Mouse (Mus musculus) mouse embryonic stem cell (cell line): Measurements from ENCODE around the gene Slc46a2.

Experiments used
- in situ Hi-C, 2 experiments: fragments of 300-500 bp; cut with MboI; formaldehyde crosslinking; loops; 1 replicate in 1 of 2; 3 replicates in 1 of 2; pipeline ENCODE4 v1.14.3; 2019 to 2020; ENCODE audit warnings: low sequenced_read_pairs in 2 of 2, low pct_unique_long_range_greater_than_20kb in 1 of 2, mixed read lengths in 1 of 2; ENCODE audit not compliant: unreplicated experiment in 1 of 2

Slc46a2 gene

DNA sequence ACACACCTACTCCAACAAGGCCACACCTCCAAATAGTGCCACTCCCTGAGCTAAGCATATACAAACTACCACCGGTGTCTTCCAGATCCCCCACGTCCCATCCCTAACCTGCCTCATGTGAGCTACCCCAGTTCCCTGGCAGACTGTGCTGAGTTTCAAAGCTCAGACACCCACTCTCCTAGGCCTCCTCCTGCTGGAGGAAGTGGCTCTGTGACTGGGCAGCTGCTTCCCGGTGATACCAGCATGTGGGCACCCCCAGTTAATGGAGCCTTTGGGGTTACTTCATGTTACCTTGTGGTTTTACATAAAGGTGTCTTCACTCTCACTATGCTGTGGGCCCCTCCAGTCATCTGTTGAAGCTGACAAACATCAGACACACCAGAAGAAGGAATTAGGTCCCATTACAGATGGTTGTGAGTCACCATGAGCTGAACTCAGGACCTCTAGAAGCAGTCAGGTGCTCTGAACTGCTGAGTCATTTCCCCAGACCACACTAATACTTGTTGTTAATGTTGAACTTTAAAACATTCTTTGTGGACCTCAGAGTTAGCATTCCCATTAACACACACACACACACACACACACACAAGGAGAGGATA lies 19.8 kb downstream of the Slc46a2 start:
- in situ Hi-C loops: no loop called here

DNA sequence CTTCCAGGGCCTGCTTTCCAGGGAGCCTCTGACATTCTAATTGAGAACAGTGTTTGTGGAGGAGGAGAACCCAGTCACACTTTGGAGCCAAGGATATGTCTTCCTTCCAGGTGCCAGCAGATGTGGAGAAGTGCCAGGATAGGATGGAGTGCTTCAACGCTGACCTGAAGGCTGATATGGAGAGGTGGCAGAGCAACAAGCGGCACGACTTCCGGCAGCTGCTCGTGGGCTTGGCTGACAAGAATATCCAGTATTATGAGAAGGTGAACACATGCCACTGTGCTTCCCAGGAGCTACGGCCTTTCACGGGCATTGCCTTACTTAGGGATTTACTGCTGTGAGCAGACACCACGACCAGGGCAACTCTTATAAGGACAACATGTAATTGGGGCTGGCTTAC lies 20.4 kb downstream of the Slc46a2 start:
- in situ Hi-C loops: no loop called here

DNA sequence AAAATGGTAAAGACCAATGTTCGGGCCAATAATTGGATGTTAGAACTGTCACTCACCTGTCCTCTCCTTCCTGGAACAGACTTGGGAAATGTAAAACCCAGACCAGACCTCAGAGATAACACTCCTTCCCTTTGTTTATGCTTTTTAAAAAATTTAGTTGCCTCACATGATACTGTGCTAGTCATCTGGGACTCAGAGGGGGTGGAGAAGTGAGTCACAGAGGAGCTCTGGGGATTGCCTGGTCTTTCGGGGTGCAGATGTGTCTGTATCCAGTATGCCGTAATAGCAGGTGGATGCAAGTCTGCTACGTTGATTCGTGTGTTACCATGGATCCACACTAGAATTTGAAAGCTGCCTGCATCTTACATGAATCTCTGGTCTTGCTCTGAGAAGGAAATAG lies 22.1 kb downstream of the Slc46a2 start:
- in situ Hi-C loops: no loop called here

DNA sequence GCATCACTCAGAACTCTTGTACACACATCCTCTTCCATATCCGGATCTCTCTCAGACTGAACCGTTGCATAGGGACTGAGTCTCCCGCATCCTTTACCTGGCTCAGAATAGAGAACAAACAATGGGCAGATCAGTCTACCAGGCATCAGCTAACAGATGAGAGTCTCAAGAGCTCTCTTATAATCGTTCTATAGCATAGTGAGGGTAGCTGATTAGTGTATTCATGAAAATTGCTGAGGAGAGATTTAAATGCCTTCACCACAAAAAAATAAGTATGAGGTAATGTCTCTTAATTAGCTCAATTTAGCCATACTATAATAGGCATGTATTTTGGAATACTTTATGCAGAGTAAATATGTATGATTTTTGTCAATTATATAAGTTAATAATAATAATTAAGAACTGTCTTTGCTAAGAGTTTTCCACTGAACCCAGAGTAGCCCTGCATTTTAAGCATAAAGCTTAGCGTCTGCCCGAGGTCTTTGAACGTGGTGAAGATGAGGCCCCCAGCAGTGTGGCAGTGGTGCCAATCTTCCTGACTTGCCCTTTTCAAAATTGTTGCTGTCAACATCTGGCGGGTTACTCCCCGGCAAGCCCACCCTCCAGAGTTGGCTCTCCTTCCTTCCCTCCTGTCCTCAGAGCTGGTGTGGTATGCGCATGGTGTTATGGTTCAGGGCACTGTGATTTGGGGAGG lies 23.0 kb downstream of the Slc46a2 start:
- in situ Hi-C loops: no loop called here

DNA sequence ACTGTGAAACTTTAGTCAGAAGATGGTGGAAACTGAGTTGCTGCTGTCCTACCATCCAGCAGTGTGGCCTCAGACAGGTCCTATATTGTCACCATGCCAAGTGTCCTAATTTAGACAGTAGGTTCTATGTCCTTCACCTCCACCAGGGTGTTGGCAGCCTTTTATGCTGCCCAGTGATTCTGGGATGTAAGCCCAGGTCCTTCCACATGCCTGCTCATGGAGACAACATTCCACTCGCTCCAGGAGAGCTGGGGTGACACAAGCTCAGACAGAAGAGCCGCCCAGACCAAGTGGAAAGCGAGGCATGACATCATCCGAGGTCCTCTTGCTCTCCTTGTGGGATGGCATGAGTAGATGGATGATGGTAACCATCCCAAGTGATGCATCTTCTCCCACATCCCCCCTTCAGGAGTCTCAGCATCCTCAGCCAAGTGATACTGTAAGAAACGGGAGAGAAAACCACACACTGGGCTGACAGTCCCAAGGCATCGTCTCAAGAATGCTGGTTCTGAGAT lies 24.7 kb downstream of the Slc46a2 start:
- in situ Hi-C loops: no loop called here

DNA sequence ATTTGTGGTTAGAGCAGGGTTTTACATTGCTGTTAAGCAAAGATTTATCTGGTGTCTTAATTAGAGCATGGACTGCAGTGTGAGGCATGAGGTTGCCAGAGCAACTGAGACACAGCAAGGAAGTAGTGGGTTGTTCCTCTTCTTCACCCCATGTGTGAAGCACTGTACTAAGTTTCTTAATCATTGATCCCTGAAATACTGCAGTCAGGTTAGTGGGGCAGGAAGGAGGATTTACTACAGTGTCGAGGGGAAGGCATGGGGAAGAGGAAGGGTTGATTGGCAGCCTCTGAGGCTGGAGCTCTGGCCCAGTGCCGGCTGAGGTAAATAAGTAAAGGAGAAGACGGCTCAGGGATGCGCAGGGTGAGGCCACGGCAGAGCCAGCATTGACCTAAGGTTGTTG lies 26.8 kb downstream of the Slc46a2 start:
- in situ Hi-C loops: no loop called here

DNA sequence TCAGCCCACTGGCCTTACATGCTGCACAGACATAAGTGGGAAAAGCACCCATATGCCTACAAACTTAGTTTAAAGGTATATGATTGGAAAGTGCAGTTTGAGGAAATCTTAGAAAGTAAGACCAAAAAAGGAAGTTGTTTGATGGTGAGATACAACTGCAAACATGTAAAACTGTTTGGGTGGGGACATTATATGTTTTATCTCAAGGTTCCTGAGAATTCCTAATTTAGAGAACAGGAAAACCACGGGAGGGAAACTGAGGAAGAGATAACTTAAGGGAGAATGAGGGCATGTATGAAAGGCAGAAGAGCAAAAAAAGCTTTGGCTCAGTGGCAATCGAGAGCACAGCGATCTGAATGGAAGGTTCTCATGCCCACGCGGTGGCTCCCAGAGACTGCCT lies 27.8 kb downstream of the Slc46a2 start:
- in situ Hi-C loops: no loop called here

DNA sequence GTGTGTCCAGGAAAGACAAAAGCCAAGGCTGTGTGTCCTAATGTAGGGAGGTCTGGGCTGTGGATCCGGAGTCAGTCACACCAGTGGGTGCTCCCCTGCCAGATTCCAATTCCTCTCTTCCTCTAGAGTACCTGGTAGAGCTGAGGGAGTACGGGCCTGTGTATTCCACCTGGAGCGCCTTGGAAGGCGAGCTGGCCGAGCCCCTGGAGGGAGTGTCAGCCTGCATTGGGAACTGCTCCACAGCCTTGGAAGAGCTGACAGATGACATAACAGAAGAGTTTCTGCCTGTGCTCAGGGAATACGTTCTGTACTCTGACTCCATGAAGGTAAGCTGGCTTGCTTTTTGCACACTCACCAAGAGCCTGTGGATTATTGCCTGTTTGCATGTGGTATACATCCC lies 28.6 kb downstream of the Slc46a2 start:
- in situ Hi-C loops: no loop called here

DNA sequence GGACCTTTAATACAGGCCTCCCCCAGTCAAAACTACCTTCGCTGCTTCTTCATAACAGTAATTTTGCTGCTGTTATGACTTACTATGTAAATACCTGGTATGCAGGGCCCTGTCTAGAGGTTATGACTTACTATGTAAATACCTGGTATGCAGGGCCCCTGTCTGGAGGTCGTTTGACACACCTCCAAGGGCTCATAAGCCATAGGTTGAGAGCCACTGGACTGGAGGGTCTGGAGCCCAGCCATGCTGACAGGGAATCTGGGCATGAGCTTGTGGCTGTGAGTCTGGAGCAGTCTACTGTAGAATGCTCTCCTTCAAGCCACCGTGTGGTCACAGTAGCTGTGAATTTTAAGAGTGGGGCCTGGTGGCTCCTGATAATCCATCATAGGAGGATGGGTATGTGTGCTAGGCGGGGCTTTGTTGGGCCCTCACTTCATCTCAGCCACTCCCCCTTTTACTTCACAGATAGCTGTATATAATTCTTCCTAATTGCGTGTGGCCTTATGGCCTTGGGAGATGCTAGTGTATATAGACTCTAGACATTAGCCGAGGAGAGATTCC lies 30.6 kb downstream of the Slc46a2 start:
- in situ Hi-C loops: no loop called here

DNA sequence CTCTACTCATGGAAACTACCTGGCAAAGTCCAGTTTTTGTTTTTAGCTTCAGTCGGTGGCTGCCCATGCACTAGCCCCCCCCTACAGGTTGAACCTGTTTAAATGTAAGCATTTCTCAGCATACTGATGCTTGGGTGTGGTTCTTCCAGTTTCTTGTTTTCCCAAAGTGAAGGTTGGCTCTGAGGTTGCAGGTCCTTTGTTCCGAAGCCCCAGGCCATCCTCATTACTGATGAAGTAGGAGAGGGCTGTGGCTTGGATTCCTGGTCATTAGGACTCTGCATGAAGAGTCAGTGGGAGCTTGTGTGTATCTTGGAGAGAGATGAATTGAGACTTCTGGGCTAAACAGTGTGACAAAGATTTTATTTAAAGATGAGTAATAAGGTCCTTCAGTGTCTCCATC lies 33.6 kb downstream of the Slc46a2 start:
- in situ Hi-C loops: no loop called here

DNA sequence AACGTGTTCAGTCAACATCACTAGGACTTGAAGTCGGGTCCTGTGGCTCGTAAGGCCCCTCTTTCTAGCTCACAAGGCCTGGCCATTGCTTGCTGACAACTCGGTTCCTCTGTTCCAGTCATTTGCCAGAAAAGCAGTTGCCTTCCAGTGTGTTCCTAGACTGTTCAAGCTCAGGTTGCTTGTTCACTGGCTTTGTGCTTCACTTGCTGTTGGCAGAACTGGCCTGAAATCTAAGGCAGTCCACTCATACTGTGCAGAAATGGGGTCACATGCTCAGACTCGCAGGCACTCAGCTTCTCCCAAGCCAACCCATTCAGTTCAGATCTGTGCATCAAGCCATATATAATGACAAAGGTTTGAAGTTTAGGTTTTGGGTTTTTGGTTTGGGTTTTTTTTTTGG lies 34.1 kb downstream of the Slc46a2 start:
- in situ Hi-C loops: no loop called here

DNA sequence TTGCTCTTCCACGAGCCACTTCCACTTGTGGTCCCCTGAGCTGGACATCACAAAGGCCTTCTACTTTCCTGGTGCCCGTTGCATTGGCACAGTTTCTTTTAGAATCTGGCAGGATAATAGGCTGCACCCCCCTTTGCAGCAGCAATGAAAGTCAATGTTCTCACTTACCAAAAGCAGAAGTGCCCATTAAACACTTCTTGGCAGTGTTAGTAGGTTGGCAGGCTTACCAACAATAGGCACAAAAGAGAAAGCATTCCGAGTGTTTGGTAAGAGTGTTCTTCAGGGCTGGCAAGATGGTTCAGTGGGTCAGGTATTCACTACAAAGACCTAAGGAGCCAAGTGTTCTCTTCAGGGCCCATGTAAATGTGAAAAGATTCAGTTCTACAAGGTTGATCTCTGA lies 35.4 kb downstream of the Slc46a2 start:
- in situ Hi-C loops: no loop called here

DNA sequence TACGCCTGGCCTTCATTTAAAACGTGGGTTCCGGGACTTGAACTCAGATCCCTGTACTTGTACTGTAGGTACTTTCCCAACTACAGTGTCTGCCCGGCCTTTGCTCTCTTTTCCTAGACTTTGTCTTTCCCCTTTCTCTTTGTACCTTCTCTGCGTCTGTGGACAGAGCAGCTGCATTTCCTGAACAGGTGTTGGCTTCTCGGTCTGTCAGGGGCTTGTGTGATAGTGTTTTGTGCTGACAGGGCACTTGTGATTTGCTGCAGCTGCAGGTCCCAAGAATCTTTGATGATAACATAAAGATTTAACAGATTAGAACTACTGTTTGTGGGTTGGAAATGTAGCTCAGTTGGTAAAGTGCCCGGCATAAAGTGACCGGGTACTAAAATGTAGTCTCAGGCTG lies 36.3 kb downstream of the Slc46a2 start:
- in situ Hi-C loops: no loop called here

DNA sequence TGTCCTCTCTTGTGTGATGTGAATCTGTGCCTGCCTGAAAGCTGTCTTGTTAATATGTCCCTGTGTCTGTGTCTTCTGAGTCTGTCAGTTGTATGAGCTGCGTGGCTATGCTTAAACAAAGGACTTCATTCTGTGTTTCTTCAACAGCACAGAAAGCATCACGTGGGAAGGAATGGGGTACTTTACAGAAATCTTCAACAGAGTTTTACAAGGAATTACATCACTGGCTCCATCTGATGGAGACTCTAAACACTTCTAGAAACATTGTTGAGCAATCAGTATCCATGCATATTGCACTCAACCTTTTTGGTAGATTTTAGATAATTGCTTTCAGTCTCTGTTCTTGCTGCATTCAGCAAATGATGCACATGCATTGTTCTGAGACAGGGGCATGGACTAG lies 37.8 kb downstream of the Slc46a2 start:
- in situ Hi-C loops: no loop called here

DNA sequence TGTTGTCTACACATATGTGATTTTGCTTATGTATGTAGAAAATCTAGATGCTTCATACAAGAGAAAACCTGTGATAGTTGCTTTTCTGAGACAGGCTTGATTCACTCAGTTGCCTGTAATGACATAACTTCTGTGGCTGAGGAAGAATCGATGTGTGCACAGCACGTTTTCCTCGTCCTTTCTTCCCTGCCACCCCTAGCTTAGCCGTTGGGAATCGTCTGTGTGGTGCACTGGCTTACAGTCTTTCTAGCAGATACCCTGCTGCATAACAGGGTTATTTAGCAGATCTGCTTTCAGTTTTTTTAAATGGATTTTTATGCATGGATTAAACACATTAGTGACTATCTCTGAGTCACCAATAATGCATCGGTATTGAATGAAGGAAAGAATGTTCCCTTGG lies 38.3 kb downstream of the Slc46a2 start:
- in situ Hi-C loops: no loop called here

DNA sequence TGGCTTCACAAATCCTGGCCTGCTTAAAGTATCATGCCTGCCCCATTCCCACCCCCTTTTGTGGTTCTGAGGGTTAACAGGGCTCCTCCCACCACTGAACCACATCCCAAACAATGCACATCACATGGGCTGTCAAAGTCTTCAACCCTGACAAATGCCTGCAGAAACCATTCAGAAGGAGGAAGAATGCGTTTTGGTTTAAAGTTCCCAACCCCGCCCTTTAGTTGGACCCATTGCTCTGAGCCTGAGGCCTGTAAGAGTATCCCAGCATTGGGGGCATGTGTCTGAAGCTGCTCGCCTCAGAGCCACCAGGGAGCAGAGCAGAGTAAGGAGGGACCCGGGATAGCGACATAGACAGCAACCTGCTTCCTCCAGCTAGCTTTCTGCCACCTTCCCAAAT lies 41.0 kb downstream of the Slc46a2 start:
- in situ Hi-C loops: no loop called here

DNA sequence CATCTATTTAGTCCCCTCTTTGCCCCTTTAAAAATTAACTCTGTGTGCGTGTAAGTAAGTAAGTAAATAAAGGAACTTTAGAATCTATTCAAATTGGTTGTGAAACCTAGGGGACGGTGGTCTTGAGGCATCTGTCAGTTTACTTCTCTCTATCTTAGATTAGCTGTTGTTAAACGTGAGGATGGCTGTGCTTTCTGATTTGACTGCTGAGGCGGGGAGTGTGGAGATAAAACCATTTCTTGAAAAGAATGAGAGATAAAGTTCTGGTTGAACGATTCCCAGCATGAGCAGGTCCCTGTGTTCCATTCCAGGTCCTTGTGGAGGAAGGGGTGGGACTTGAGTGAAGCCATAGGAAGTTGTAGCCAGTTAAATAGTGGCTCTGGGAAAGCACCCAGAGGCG lies 41.6 kb downstream of the Slc46a2 start:
- in situ Hi-C loops: no loop called here

DNA sequence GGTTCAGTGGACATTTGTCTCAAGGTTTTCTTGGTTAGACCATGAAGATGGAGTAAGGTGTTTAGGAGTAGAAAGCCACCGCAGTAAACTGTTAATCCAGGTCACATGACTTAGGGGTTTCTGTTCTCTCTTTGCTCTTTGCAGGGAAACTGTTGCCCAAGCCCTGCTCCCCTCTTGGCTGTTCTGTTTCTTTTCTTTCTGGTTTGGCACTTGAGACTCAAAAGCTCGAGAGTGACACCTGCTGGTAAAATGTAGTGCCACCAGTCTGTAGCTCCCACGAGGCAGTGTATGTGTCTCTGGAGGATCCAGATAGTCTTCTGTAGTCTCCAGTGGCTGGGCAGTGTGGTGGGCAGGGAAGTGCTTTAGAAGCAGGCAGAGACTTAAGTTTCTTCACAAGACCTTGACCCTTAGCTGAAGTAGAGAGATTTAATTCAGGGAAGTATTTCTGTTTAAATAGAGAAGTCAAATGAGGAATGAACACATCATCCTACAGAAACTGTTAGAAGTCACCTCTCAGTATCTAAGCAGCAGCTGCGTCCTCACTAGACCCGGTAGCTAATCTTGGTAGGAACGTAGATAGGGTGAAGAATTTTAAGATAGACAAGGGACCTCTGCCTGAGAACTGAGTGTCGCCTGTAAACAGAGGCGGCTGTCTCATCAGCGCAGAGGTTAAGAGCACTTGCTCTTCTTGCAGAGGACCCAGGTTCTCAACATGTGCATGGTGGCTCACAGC lies 43.8 kb downstream of the Slc46a2 start:
- in situ Hi-C loops: no loop called here

DNA sequence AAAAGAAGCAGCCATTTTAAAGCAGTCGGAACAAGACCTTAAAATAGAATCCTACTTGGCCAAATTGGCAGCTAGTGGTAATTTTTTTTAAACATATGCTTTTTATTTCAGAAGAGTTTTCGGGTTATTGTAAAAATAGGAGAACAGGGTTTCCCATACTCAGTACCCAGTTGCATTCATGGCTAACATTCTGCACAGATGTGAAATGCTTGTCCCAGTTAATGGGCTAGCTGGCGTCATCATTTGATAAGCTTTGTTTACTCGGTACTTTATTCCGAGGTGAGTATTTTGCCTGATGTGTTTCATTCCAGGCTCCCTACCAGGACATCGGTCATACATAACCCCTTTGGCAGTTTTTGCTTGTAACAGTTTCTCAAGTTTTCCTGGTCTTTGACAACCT lies 44.4 kb downstream of the Slc46a2 start:
- in situ Hi-C loops: no loop called here
